Mouse (Mus musculus): ENCODE results near the gene Chrnd. TPM values are rescaled to one million over a fixed set of nuclear protein-coding genes. Genes with fewer than 3 reads are reported as not detected.

The Chrnd gene
- polyA plus RNA-seq, 2 experiments = 6.2 to 12.4 TPM

DNA sequence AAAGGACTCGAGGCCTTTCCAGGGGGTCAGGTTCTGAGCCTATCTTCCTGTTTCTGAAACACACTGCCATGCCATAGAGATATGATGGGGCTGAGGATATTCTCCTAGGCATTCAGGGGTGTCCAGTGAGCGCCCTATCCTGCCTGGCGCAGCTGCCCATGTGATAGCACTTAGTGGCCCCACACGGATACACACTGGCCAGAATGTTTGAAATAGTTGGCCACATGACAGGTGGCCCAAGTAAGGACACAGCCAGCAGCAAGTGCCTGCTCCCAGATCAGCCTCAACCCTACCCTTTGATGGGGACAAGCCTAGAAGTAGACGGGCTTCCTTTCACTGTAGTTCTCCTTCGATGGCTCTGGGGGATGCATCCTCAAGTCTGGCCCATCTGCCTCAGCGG, 14.1 kb downstream of the Chrnd start, which contains the start of gene Chrng:
Gene Chrng, plus strand, starts transcription at position 193 of the 400 bp plus-strand sequence.
- Histone ChIP-seq H3K4me1 (ENCODE audit: control insufficient read depth, insufficient read depth, low read length) (no peaks in the 10 kb centered on the region), H3K36me3 (ENCODE audit: control insufficient read depth, insufficient read depth, low read length) (no peaks in the 10 kb centered on the region), H3K27ac (replicated peaks; ENCODE audit: low read depth, low read length) (no peak within 1 kb of the TSS), H3K9ac (ENCODE audit: low read depth, low read length, severe bottlenecking) (no peak within 1 kb of the TSS), H3K4me2 (replicated peaks; ENCODE audit: low read depth, low read length, severe bottlenecking) (no peak within 1 kb of the TSS), H3K4me3 (replicated peaks; ENCODE audit: low read length) (no peak within 1 kb of the TSS), H3K27me3 (ENCODE audit: control insufficient read depth, insufficient read depth, low read length) (no peaks in the 10 kb centered on the region; the same call in 1 of the 2 replicates), H3K9me3 (ENCODE audit: control insufficient read depth, low read length) (no peaks in the 10 kb centered on the region)
- DNase-seq (ENCODE audit: low spot score) (no peak), ATAC-seq (ENCODE audit: low FRiP score, low read depth) (no peak)
- no peak for TF ChIP-seq POLR2A (IDR thresholded peaks at IDR 0.05; ENCODE audit: borderline replicate concordance, extremely low read depth, insufficient read depth, insufficient read length)
- WGBS = 75% methylated on average over 7 of the region's 7 CpGs

DNA sequence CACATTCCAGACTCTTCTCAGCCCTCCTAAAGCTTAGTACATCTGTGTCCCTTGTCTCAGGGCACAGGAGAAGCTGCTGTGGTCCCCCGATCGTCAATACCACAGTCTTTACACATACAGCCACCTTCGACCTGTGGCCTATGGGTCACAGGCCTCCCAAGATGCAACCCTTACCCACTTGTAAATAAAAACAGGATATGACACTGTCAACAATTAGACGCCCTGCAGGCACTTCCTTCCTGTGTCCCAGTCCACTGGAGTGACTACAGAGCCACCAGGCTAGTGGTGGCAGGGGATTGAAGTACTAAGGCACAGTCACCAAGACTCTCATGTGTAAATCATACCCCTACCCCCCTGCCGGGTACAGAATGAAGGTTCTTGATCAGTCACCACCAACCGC, 14.6 kb downstream of the Chrnd start:
- no peak overlapping the region for H3K9ac ChIP-seq (ENCODE audit: low read depth, low read length, severe bottlenecking)
- H3K4me1 ChIP-seq (ENCODE audit: control insufficient read depth, insufficient read depth, low read length) = no peaks in the 10 kb centered on the region
- no peak overlapping the region for H3K4me3 ChIP-seq (replicated peaks; ENCODE audit: low read length)
- DNase-seq (ENCODE audit: low spot score) = no peak
- H3K9me3 ChIP-seq (ENCODE audit: control insufficient read depth, low read length) = no peaks in the 10 kb centered on the region
- ATAC-seq (ENCODE audit: low FRiP score, low read depth) = peak; percentile 33
- H3K27ac ChIP-seq (replicated peaks; ENCODE audit: low read depth, low read length) = no peak overlapping the region
- TF ChIP-seq POLR2A (IDR thresholded peaks at IDR 0.05; ENCODE audit: borderline replicate concordance, extremely low read depth, insufficient read depth, insufficient read length) = no peak
- no peaks in the 10 kb centered on the region for H3K36me3 ChIP-seq (ENCODE audit: control insufficient read depth, insufficient read depth, low read length)
- H3K27me3 ChIP-seq (ENCODE audit: control insufficient read depth, insufficient read depth, low read length) = no peaks in the 10 kb centered on the region; the same call in 1 of the 2 replicates
- no peak overlapping the region for H3K4me2 ChIP-seq (replicated peaks; ENCODE audit: low read depth, low read length, severe bottlenecking)
- WGBS = 36% methylated on average over 6 of the region's 6 CpGs

DNA sequence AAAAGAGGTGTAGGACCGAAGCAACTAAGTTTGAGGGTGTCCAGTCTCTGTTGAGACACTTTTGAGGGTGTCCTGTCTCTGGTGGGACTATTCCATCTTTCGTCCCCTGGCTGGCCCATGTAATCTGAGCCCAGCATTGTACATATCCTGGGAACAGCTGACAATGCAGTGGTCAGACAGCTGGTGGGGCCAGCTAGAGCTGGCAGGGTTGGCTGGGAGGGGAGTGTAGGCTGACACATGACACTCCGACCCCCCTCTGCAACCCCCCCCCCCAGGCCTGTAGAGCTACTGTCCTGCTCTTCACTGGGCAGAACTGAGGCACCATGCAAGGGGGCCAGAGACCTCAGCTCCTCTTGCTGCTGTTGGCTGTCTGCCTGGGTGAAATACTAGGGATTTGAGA, 15.1 kb downstream of the Chrnd start:
- no peak overlapping the region for H3K4me3 ChIP-seq (replicated peaks; ENCODE audit: low read length)
- H3K36me3 ChIP-seq (ENCODE audit: control insufficient read depth, insufficient read depth, low read length) = no peaks in the 10 kb centered on the region
- H3K27ac ChIP-seq (replicated peaks; ENCODE audit: low read depth, low read length) = no peak overlapping the region
- ATAC-seq (ENCODE audit: low FRiP score, low read depth) = peak; percentile 87
- peak; percentile 53 for DNase-seq (ENCODE audit: low spot score)
- no peaks in the 10 kb centered on the region for H3K9me3 ChIP-seq (ENCODE audit: control insufficient read depth, low read length)
- TF ChIP-seq POLR2A (IDR thresholded peaks at IDR 0.05; ENCODE audit: borderline replicate concordance, extremely low read depth, insufficient read depth, insufficient read length) = no peak
- H3K4me1 ChIP-seq (ENCODE audit: control insufficient read depth, insufficient read depth, low read length) = no peaks in the 10 kb centered on the region
- 37% methylated on average over 3 of the region's 3 CpGs for WGBS
- H3K9ac ChIP-seq (ENCODE audit: low read depth, low read length, severe bottlenecking) = no peak overlapping the region
- H3K27me3 ChIP-seq (ENCODE audit: control insufficient read depth, insufficient read depth, low read length) = no peaks in the 10 kb centered on the region; the same call in 1 of the 2 replicates
- H3K4me2 ChIP-seq (replicated peaks; ENCODE audit: low read depth, low read length, severe bottlenecking) = no peak overlapping the region

DNA sequence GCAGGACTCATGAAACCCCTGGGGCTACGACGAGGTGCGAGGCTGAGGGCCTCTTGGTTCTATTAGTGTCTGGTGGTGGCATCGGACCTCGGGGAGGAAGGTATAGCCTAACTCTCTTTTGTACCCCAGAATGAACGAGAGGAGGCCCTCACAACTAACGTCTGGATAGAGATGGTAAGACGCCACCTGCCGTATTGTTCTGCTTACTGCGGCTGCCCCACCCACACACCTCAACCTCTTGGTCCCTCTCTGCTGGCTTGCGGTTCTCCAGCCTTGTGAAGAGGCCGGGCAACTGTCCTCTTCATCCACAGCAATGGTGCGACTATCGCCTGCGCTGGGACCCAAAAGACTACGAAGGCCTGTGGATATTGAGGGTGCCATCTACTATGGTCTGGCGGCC, 15.9 kb downstream of the Chrnd start:
- H3K4me2 ChIP-seq (replicated peaks; ENCODE audit: low read depth, low read length, severe bottlenecking) = no peak overlapping the region; the same call in 1 of the 2 replicates
- no peak overlapping the region for H3K27ac ChIP-seq (replicated peaks; ENCODE audit: low read depth, low read length)
- no peaks in the 10 kb centered on the region; the same call in 1 of the 2 replicates for H3K27me3 ChIP-seq (ENCODE audit: control insufficient read depth, insufficient read depth, low read length)
- H3K9ac ChIP-seq (ENCODE audit: low read depth, low read length, severe bottlenecking) = no peak overlapping the region
- ATAC-seq (ENCODE audit: low FRiP score, low read depth) (0 out of 2 replicates have a peak, but pooled peaks have one; percentile 6), DNase-seq (ENCODE audit: low spot score) (peak; percentile 46)
- H3K9me3 ChIP-seq (ENCODE audit: control insufficient read depth, low read length) = no peaks in the 10 kb centered on the region
- WGBS = 19% methylated on average over 17 of the region's 17 CpGs
- TF ChIP-seq POLR2A (IDR thresholded peaks at IDR 0.05; ENCODE audit: borderline replicate concordance, extremely low read depth, insufficient read depth, insufficient read length) = no peak
- H3K36me3 ChIP-seq (ENCODE audit: control insufficient read depth, insufficient read depth, low read length) = no peaks in the 10 kb centered on the region
- no peak overlapping the region for H3K4me3 ChIP-seq (replicated peaks; ENCODE audit: low read length)
- H3K4me1 ChIP-seq (ENCODE audit: control insufficient read depth, insufficient read depth, low read length) = no peaks in the 10 kb centered on the region

DNA sequence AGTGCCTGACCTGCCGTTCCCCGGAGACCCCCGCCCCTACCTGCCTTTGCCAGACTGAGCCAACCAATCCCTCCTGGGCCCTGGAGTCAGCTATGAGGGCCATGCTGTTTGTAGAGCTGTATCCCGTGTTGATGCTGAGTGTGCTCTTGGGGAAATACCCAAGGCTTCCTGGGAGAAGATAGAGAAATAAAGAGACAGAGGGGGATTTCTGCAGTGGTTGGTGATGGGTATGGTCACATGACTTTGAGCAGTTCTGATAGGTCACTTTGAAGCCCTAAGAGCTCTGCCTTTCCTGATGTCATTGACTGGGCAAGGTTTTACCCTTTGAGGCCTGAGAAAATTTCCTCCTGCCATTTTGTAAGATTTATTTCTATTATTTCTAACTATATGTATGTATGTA, 21.0 kb downstream of the Chrnd start:
- 87% methylated on average over 4 of the region's 4 CpGs for WGBS
- H3K9me3 ChIP-seq (ENCODE audit: control insufficient read depth, low read length) = no peaks in the 10 kb centered on the region
- H3K27ac ChIP-seq (replicated peaks; ENCODE audit: low read depth, low read length) = no peak overlapping the region
- TF ChIP-seq POLR2A (IDR thresholded peaks at IDR 0.05; ENCODE audit: borderline replicate concordance, extremely low read depth, insufficient read depth, insufficient read length) = no peak
- DNase-seq (ENCODE audit: low spot score) (no peak), ATAC-seq (ENCODE audit: low FRiP score, low read depth) (no peak)
- no peak overlapping the region for H3K9ac ChIP-seq (ENCODE audit: low read depth, low read length, severe bottlenecking)
- H3K4me3 ChIP-seq (replicated peaks; ENCODE audit: low read length) = no peak overlapping the region
- peaks cover 15% of the 10 kb centered on the region; the same call in 1 of the 2 replicates for H3K4me1 ChIP-seq (ENCODE audit: control insufficient read depth, insufficient read depth, low read length)
- no peak overlapping the region for H3K4me2 ChIP-seq (replicated peaks; ENCODE audit: low read depth, low read length, severe bottlenecking)
- no peaks in the 10 kb centered on the region; the same call in 1 of the 2 replicates for H3K36me3 ChIP-seq (ENCODE audit: control insufficient read depth, insufficient read depth, low read length)
- H3K27me3 ChIP-seq (ENCODE audit: control insufficient read depth, insufficient read depth, low read length) = no peaks in the 10 kb centered on the region; the same call in 1 of the 2 replicates
